Mouse (Mus musculus) limb, embryonic 15.5 days (tissue): ENCODE data around the gene Tk1. TPM values are rescaled to one million over a fixed set of nuclear protein-coding genes. Genes with fewer than 3 reads are reported as not detected.
"Not testable (repeated sequence)": the region's sequence is repeated elsewhere in the genome, so short reads cannot be mapped to it uniquely, and the experiment has no call there.

ENCODE experiments used
- ATAC-seq: fragments of 200-750 bp; cut with Nextera tagmentation; 2 replicates; pipeline ENCODE4 v1.8.0; 2017; ENCODE audit warnings: low read depth, moderate TSS enrichment; ENCODE audit not compliant: insufficient number of reproducible peaks, low FRiP score, low TSS enrichment
- H3K27ac ChIP-seq: fragments of 300-500 bp; sonication (generic); 2 replicates; pipeline ENCODE4 v1.5.1; 2015; ENCODE audit warnings: moderate library complexity, mild to moderate bottlenecking, inconsistent platforms
- H3K27me3 ChIP-seq: fragments of 300-500 bp; sonication (generic); 2 replicates; pipeline ENCODE4 v1.6.1; 2015; ENCODE audit warnings: inconsistent platforms
- H3K36me3 ChIP-seq: fragments of 300-500 bp; sonication (generic); 2 replicates; pipeline ENCODE4 v1.6.1; 2015; ENCODE audit warnings: inconsistent platforms
- H3K4me1 ChIP-seq: fragments of 300-500 bp; sonication (generic); 2 replicates; pipeline ENCODE4 v1.6.1; 2015; ENCODE audit warnings: inconsistent platforms
- H3K4me2 ChIP-seq: fragments of 300-500 bp; sonication (generic); 2 replicates; pipeline ENCODE4 v1.6.1; 2015; ENCODE audit warnings: mild to moderate bottlenecking, inconsistent platforms
- H3K4me3 ChIP-seq: fragments of 300-500 bp; sonication (generic); 2 replicates; pipeline ENCODE4 v1.5.1; 2015; ENCODE audit warnings: mild to moderate bottlenecking, inconsistent platforms
- H3K9ac ChIP-seq: fragments of 300-500 bp; sonication (generic); 2 replicates; pipeline ENCODE4 v1.6.1; 2015; ENCODE audit warnings: inconsistent platforms
- H3K9me3 ChIP-seq: fragments of 300-500 bp; sonication (generic); 2 replicates; pipeline ENCODE4 v1.6.1; 2016; ENCODE audit warnings: inconsistent platforms
- WGBS: fragments of 180-500 bp; shearing (Covaris S2); methylation state at CpG from one replicate; pipeline ENCODE4 v1.1.7; 2015; 5-methylcytosine and 5-hydroxymethylcytosine counted together
- polyA plus RNA-seq: library from polyadenylated mRNA; unstranded; fragments of >200 nt; fragmentation: Nextera tagmentation; extraction: Ambion mirVana; gene quantifications from 2 replicates; pipeline ENCODE4 v1.2.1, GENCODE M21; 2015

Gene Tk1
- polyA plus RNA-seq, 1 experiment from 2014 or later, result 119 TPM

GRCm38 (mm10) chr11:117815850-117816249, 10.0 kb downstream of the Tk1 start:
- 83% methylated on average over 9 of the region's 9 CpGs for WGBS
- H3K36me3 ChIP-seq, result peaks cover 86% of the 10 kb centered on the region

GRCm38 (mm10) chr11:117814704-117815366, 11.1 kb downstream of the Tk1 start:
- Histone ChIP-seq H3K4me2 (no peak overlapping the region), H3K27me3 (no peaks in the 10 kb centered on the region), H3K9me3 (no peaks in the 10 kb centered on the region), H3K36me3 (peaks cover 77% of the 10 kb centered on the region), H3K27ac (no peak overlapping the region), H3K4me3 (no peak overlapping the region), H3K9ac (no peak overlapping the region), H3K4me1 (peaks cover 23% of the 10 kb centered on the region)
- ATAC-seq, result no peak
- WGBS, result 93% methylated on average over 6 of the region's 6 CpGs

More at GRCm38 (mm10) chr11:117815850-117816249, 10.0 kb downstream of the Tk1 start:
- H3K9ac ChIP-seq, H3K27ac ChIP-seq, H3K9me3 ChIP-seq, H3K4me2 ChIP-seq, H3K27me3 ChIP-seq, ATAC-seq, H3K4me3 ChIP-seq: not testable (repeated sequence)
- H3K4me1 ChIP-seq, result peaks cover 13% of the 10 kb centered on the region

DNA sequence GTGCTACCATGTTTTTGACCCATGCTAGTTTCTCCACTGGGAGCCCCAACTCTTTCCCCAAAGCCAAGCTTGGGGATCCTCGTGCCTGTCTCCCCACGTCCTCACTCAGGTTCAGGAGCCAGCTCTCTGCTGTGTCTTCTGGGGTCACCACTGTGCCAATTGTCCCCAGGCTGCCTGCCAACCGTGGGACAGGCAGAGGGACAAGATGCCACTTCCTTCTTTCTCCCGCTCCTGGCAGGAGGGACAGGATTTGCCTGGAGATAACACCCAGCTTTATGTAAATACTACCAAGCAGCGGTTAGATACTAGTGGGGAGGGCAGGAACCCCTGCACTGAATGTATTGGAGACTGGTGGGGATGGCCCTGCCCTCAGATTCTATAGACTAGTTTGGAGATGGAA, 12.0 kb downstream of the Tk1 start:
- Histone ChIP-seq H3K9ac (no peak overlapping the region), H3K27me3 (no peaks in the 10 kb centered on the region), H3K4me1 (peaks cover 24% of the 10 kb centered on the region), H3K4me2 (no peak overlapping the region), H3K4me3 (no peak overlapping the region), H3K9me3 (no peaks in the 10 kb centered on the region), H3K27ac (no peak overlapping the region), H3K36me3 (peaks cover 68% of the 10 kb centered on the region)
- no peak for ATAC-seq
- WGBS, result 80% methylated on average over 5 of the region's 5 CpGs

DNA sequence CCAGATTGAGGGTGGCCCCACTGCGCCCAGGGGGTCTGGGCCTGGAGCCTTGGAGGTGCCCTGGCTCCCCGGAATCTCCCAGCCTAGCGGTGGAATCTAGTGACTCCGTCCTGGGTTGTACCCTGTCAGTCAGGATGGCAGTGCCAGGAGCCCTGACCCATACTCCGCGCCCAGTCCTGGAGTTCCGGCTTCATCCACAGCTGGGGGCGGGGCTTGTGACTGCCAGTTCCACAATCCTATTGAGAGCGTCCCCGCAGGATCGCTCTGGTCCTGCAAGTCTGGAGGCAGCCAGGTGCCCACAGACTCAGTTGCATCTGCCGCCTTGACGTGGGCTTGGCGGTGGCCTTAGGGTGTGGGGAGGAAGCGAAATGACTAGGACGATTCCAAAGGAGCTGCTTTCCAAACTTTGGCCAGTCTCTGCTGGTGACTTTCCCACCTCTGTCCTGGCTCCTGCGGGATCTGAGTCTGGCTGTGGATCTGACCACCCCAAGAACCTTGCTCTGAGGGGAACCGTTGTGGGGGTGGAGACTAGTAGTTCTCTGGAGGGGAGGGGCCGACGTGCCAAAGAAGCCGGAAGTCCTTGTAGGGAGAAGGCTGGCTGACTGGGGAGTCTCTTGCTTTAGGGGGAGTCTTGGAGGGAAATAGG, 15.4 kb downstream of the Tk1 start:
- Histone ChIP-seq H3K9ac (peak overlapping the region; percentile 74), H3K9me3 (no peaks in the 10 kb centered on the region), H3K27me3 (no peaks in the 10 kb centered on the region), H3K27ac (peak overlapping the region; percentile 74), H3K4me1 (peaks cover 24% of the 10 kb centered on the region), H3K4me2 (peak overlapping the region; percentile 94), H3K4me3 (peak overlapping the region; percentile 96), H3K36me3 (peaks cover 37% of the 10 kb centered on the region)
- WGBS, result under 1% methylated on average over 21 of the region's 21 CpGs
- ATAC-seq, result peak; percentile 64; the same call in 1 of the 2 replicates

DNA sequence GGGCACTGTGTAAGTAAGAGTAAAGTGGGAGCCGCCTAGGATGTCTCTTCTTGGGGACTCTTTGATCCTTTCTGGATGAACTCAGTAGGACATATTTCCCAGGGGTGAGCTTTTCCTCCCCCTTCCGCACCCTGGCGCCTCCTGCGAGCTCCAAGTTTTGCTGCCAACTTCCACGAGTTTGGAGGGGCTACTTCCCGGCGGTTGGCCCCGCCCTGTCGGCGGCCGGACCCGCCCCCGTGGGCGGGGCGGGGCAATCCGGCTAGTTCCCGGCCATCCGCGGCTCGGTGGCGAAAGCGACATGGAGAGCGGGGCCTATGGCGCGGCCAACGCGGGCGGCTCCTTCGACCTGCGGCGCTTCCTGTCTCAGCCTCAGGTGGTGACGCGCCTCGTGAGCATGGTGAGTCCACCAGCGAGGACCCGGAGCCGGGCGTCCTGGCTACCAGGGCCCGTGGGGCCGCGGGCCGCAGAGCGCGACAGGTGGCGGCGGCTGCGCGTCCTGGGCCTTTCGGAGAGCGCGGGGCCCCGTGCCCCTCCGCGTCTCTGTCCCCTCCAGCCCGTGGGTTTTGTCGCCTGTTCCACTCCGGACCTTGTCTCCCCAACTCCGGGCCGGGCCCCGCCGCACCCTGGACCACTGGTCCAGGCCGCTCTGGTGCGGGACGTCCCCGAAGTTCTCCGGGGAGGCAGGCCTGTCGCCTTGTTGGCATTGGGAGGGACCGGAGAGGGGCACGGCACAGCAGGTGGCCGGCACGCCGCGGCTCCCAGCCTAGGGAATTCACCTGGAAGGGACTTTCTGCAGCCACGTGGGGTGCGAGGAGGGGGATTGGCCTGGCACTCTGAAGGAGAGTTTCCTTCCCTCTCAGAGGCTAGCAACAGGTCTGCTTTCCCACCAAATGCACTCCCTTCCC, 16.2 kb downstream of the Tk1 start, which contains the start of the genes Gm20708 and Syngr2:
Gene Gm20708 (plus strand): TSS at position 262 of the 905 bp plus-strand sequence.
Gene Syngr2 (plus strand): TSS at position 262 of the 905 bp plus-strand sequence.
- peak within 1 kb of the TSS; percentile 74 for H3K27ac ChIP-seq
- H3K4me2 ChIP-seq, result peak within 1 kb of the TSS; percentile 94
- H3K4me3 ChIP-seq, result peak within 1 kb of the TSS; percentile 96
- no peaks in the 10 kb centered on the region for H3K9me3 ChIP-seq
- peak within 1 kb of the TSS; percentile 74 for H3K9ac ChIP-seq
- peaks cover 24% of the 10 kb centered on the region for H3K4me1 ChIP-seq
- WGBS, result under 1% methylated on average over 75 of the region's 75 CpGs
- peaks cover 28% of the 10 kb centered on the region for H3K36me3 ChIP-seq
- no peaks in the 10 kb centered on the region for H3K27me3 ChIP-seq
- ATAC-seq, result peak; percentile 35; the same call in 1 of the 2 replicates

DNA sequence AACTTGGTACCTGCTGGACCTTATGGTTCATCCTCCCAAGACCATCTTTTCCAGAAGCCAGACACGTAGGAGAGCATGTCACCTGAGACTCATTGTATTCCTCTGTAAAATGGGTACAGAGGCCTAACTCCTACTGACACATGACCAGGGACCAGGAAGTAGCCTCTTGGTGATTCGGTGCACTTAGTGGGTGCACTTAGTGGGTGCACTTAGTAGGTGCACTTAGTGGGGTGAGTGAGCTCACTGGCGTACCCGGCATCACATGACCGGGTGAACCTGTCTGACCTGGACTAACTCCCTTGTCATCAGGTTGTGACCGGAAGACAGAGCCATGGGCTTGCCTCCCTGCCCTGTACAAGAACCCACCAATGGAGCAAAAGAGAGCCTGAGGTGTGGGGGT, 19.1 kb downstream of the Tk1 start:
- H3K9ac ChIP-seq, result no peak overlapping the region
- 93% methylated on average over 6 of the region's 6 CpGs for WGBS

GRCm38 (mm10) chr11:117803166-117803688, 22.7 kb downstream of the Tk1 start:
- Histone ChIP-seq H3K27ac (no peak overlapping the region), H3K4me1 (peaks cover 2% of the 10 kb centered on the region; the same call in 1 of the 2 replicates), H3K9me3 (no peaks in the 10 kb centered on the region), H3K36me3 (no peaks in the 10 kb centered on the region), H3K27me3 (no peaks in the 10 kb centered on the region), H3K9ac (no peak overlapping the region), H3K4me3 (no peak overlapping the region), H3K4me2 (no peak overlapping the region)
- no peak for ATAC-seq
- 94% methylated on average over 3 of the region's 3 CpGs for WGBS

More for the DNA sequence above, 19.1 kb downstream of the Tk1 start:
- H3K4me3 ChIP-seq, result no peak overlapping the region
- H3K36me3 ChIP-seq, result no peaks in the 10 kb centered on the region
- H3K4me1 ChIP-seq, result peaks cover 24% of the 10 kb centered on the region
- no peaks in the 10 kb centered on the region for H3K9me3 ChIP-seq
- no peak for ATAC-seq
- no peak overlapping the region for H3K4me2 ChIP-seq
- H3K27ac ChIP-seq, result no peak overlapping the region
- no peaks in the 10 kb centered on the region for H3K27me3 ChIP-seq

GRCm38 (mm10) chr11:117801650-117802049, 24.2 kb downstream of the Tk1 start:
- Histone ChIP-seq H3K27me3 (no peaks in the 10 kb centered on the region), H3K9me3 (no peaks in the 10 kb centered on the region), H3K4me3 (no peak overlapping the region), H3K27ac (no peak overlapping the region), H3K4me2 (no peak overlapping the region), H3K9ac (no peak overlapping the region), H3K36me3 (no peaks in the 10 kb centered on the region), H3K4me1 (peaks cover 6% of the 10 kb centered on the region; the same call in 1 of the 2 replicates)
- no peak for ATAC-seq
- WGBS, result 67% methylated on average over 7 of the region's 7 CpGs

DNA sequence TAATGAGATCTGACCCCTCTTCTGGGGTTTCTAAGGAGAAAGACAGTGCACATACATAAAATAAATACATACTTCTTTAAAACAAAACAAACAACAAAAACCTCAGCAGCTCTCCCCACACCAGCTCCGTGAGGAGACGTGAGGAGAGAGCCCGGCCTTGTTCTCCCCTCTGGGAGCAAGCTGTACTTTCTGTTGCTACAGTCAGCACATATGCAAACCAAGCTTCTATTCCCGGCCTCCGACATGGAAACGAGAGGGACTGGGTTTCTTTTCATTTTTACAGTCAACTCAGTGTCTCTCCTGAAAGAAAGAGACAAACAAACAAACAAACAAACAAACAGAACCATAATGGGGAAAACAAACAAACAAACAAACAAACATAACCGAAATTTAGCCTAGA, 25.9 kb downstream of the Tk1 start:
- H3K27me3 ChIP-seq, result no peaks in the 10 kb centered on the region
- H3K9ac ChIP-seq, result no peak overlapping the region
- H3K36me3 ChIP-seq, result no peaks in the 10 kb centered on the region
- no peak overlapping the region for H3K4me3 ChIP-seq
- H3K27ac ChIP-seq, result no peak overlapping the region
- H3K9me3 ChIP-seq, result no peaks in the 10 kb centered on the region
- peaks cover 6% of the 10 kb centered on the region; the same call in 1 of the 2 replicates for H3K4me1 ChIP-seq
- no peak overlapping the region for H3K4me2 ChIP-seq
- WGBS, result 68% methylated on average over 7 of the region's 7 CpGs
- ATAC-seq, result no peak

DNA sequence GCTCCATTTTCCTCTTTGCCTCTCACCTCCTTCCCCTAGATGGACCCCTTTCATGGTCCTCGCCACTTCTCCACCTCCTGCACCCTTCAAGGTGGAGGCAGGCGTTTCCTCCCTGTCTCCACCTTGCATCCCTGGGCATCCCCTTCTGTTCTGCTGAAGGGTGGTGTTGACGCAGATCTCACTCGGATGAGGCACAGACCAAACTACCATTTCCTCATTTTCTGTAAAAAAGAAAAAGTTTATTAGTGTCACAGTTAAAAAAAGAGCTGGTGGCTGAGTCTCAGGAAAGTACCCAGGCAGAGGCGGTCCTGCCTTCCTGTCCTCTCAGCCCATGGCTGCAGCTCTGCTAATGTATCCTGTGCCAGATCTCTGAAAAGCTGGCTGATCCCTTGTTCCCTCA, 26.7 kb downstream of the Tk1 start:
- no peak overlapping the region for H3K9ac ChIP-seq
- WGBS, result 74% methylated on average over 5 of the region's 5 CpGs

DNA sequence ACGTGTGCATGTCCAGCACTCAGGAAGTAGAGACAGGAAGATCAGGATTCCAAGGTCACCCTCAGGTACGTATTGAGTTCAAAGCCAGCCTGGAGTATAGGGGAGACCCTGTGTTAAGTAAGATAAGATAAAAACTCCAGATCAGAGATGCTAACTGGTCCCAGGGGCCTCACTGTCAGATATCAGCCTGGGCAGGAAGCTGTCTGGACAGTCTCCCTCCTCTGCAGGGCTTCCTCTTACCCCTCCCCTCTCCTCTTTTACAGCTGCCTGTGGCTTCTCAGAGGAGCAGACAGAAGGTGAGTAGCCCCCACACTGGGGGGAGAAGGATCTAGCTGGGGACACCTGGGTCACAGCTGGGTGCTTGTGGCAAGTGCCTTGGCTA, 27.7 kb downstream of the Tk1 start:
- whole genome bisulfite sequencing, result 27% methylated on average over 2 of the region's 2 CpGs
- Histone ChIP-seq H3K4me2 (no peak overlapping the region), H3K27me3 (no peaks in the 10 kb centered on the region), H3K9me3 (no peaks in the 10 kb centered on the region), H3K4me1 (peaks cover 7% of the 10 kb centered on the region), H3K4me3 (no peak overlapping the region), H3K9ac (no peak overlapping the region), H3K27ac (no peak overlapping the region), H3K36me3 (no peaks in the 10 kb centered on the region)
- ATAC-seq, result no peak

More for the DNA sequence above, 26.7 kb downstream of the Tk1 start:
- H3K9me3 ChIP-seq, result no peaks in the 10 kb centered on the region
- H3K4me1 ChIP-seq, result peaks cover 6% of the 10 kb centered on the region; the same call in 1 of the 2 replicates
- H3K4me2 ChIP-seq, result no peak overlapping the region
- H3K27ac ChIP-seq, result no peak overlapping the region; the same call in 1 of the 2 replicates
- no peaks in the 10 kb centered on the region for H3K27me3 ChIP-seq
- no peaks in the 10 kb centered on the region for H3K36me3 ChIP-seq
- no peak for ATAC-seq
- no peak overlapping the region for H3K4me3 ChIP-seq
